Mouse (Mus musculus) midbrain, embryonic 10.5 days (tissue): Measurements from ENCODE around the gene Gclm. TPM values are rescaled to one million over a fixed set of nuclear protein-coding genes. Genes with fewer than 3 reads are reported as not detected.
"Not testable (repeated sequence)": the region's sequence is repeated elsewhere in the genome, so short reads cannot be mapped to it uniquely, and the experiment has no call there.

ENCODE experiments used
- DNase-seq: peaks from one replicate; pipeline ENCODE4 v3.0.0-alpha.2; 2017; ENCODE audit warnings: low spot score
- H3K27ac ChIP-seq: fragments of 300-500 bp; sonication (generic); replicated peaks from 2 replicates; pipeline ENCODE4 v1.5.1; 2016; ENCODE audit warnings: mild to moderate bottlenecking
- H3K27me3 ChIP-seq: fragments of 300-500 bp; sonication (generic); 2 replicates; pipeline ENCODE4 v1.6.1; 2016; ENCODE audit warnings: low read depth, mild to moderate bottlenecking; ENCODE audit not compliant: poor library complexity, severe bottlenecking
- H3K36me3 ChIP-seq: fragments of 300-500 bp; sonication (generic); 2 replicates; pipeline ENCODE4 v1.6.1; 2016; ENCODE audit warnings: mild to moderate bottlenecking, moderate library complexity
- H3K4me1 ChIP-seq: fragments of 300-500 bp; sonication (generic); 2 replicates; pipeline ENCODE4 v1.6.1; 2016
- H3K4me3 ChIP-seq: fragments of 300-500 bp; sonication (generic); 2 replicates; pipeline ENCODE4 v1.5.1; 2016; ENCODE audit warnings: mild to moderate bottlenecking, moderate library complexity
- H3K9me3 ChIP-seq: fragments of 300-500 bp; sonication (generic); replicated peaks from 2 replicates; pipeline ENCODE4 v1.6.1; 2016; ENCODE audit warnings: mild to moderate bottlenecking
- WGBS: fragments of 180-500 bp; shearing (Covaris S2); methylation state at CpG from one replicate; pipeline ENCODE4 v1.1.7; 2016; 5-methylcytosine and 5-hydroxymethylcytosine counted together
- polyA plus RNA-seq: library from polyadenylated mRNA; unstranded; fragments of >200 nt; fragmentation: Nextera tagmentation; extraction: Ambion mirVana; gene quantifications from 2 replicates; pipeline ENCODE4 v1.2.1, GENCODE M21; 2016

Gene Gclm
- polyA plus RNA-seq, 1 experiment from 2014 or later = 52.5 TPM

DNA sequence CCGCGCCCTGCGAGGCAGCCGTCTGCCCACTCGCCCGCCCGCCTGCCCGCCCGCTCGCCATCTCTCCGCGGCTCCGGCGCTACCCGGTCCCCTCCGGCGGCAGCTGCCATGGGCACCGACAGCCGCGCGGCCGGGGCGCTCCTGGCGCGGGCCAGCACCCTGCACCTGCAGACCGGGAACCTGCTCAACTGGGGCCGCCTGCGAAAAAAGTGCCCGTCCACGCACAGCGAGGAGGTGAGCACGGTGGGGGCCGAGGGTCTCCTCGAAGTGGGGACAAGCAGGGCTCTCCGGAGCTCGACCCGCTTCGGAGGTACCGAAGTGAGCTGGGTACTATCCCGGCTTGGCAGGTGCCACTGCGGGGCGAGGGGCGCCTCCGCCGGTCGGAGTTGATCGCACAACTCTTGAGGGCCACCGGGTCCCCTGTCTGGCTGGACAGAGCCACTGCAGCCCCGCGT is 548 bp downstream of the Gclm start:
- peak; percentile 73 for DNase-seq
- WGBS = under 1% methylated on average over 50 of the region's 50 CpGs
- no peaks in the 10 kb centered on the region; the same call in 1 of the 2 replicates for H3K27me3 ChIP-seq
- peaks cover 47% of the 10 kb centered on the region for H3K4me1 ChIP-seq
- peak overlapping the region; percentile 87 for H3K4me3 ChIP-seq
- peak overlapping the region; percentile 93 for H3K27ac ChIP-seq
- no peaks in the 10 kb centered on the region for H3K9me3 ChIP-seq
- H3K36me3 ChIP-seq = no peaks in the 10 kb centered on the region

DNA sequence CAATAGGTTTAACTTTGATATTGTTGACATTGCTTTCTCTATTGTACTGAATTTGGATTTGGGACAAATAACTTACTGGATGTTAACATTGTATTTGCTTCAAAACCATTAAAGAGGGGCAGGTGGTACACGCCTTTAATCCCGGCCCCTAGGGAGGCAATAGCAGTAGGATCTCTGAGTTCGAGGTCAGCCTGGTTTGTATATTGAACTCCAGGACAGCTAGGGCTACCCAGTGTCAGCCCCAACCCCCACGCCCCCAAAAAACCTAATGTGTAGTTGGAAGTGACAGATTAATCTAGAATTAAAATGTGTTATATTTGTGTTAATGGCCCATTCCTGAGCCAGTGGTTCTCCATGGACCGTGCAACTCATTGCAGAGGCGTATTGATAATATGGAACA is 1.0 kb downstream of the Gclm start:
- Histone ChIP-seq H3K27ac (peak overlapping the region; percentile 93), H3K4me3 (peak overlapping the region; percentile 87), H3K4me1 (peaks cover 47% of the 10 kb centered on the region), H3K36me3 (no peaks in the 10 kb centered on the region), H3K27me3 (no peaks in the 10 kb centered on the region; the same call in 1 of the 2 replicates), H3K9me3 (no peaks in the 10 kb centered on the region)
- no peak for DNase-seq
- WGBS = 29% methylated on average over 6 of the region's 6 CpGs

DNA sequence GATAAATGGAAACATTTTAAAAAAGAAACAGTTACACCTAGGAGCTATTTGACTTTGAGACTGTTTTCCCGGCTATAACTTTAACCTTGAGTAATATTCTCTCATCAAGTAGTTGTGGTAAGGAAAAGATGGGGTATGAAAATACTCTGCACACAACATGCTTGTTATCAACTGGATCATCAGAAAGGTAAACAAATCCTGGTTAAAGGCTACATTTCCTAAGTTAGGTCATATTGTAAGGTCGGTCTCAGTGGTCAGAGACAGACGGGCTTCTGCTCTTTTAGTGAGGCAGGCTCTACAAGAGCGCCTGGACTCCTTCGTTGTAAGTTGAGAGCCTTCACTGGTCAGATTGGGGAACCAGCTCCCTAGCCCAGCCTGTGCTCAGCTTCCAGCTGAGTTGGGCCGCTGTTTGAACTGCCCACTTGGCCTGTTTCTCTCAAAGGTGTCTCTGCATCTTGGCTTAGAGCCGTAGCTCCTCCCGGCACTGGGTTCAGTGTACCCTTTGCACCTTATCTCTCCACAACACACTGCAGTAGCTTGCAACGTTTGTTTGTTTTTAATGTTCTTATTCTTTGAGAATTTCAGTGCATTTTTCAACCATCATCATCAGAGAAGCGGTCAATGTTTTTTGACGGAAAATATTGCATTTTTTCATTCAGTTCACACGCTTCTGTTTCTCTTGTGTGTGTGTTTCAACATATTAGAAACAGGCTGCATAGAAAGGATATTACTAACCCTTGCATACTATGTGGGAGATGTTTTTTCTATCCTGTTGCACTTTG is 1.8 kb downstream of the Gclm start:
- Histone ChIP-seq H3K36me3 (no peaks in the 10 kb centered on the region), H3K9me3 (no peaks in the 10 kb centered on the region), H3K27ac (no peak overlapping the region), H3K4me3 (peak overlapping the region; percentile 87), H3K4me1 (peaks cover 47% of the 10 kb centered on the region), H3K27me3 (no peaks in the 10 kb centered on the region; the same call in 1 of the 2 replicates)
- WGBS = 60% methylated on average over 12 of the region's 12 CpGs
- DNase-seq = no peak

DNA sequence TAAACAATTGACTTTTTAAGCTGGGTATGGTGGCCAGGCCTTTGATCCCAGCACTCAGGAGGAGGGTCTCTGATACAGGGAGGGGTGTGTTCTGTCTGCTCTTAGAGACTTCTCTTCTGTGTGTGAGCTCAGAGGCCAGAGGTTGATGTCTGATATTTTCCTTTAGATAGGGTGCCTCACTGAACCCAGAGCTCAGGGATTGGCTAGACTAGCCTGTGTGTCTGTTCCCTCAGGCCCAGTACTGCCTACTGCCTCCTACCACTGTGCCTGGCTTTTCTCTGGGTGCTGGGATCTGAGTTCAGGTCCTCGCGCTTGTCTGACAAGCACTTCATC is 2.4 kb downstream of the Gclm start:
- Histone ChIP-seq H3K27ac (no peak overlapping the region), H3K36me3 (no peaks in the 10 kb centered on the region), H3K9me3 (no peaks in the 10 kb centered on the region), H3K27me3 (no peaks in the 10 kb centered on the region; the same call in 1 of the 2 replicates), H3K4me1 (peaks cover 46% of the 10 kb centered on the region), H3K4me3 (no peak overlapping the region; the same call in 1 of the 2 replicates)
- 92% methylated on average over 2 of the region's 2 CpGs for WGBS
- no peak for DNase-seq

DNA sequence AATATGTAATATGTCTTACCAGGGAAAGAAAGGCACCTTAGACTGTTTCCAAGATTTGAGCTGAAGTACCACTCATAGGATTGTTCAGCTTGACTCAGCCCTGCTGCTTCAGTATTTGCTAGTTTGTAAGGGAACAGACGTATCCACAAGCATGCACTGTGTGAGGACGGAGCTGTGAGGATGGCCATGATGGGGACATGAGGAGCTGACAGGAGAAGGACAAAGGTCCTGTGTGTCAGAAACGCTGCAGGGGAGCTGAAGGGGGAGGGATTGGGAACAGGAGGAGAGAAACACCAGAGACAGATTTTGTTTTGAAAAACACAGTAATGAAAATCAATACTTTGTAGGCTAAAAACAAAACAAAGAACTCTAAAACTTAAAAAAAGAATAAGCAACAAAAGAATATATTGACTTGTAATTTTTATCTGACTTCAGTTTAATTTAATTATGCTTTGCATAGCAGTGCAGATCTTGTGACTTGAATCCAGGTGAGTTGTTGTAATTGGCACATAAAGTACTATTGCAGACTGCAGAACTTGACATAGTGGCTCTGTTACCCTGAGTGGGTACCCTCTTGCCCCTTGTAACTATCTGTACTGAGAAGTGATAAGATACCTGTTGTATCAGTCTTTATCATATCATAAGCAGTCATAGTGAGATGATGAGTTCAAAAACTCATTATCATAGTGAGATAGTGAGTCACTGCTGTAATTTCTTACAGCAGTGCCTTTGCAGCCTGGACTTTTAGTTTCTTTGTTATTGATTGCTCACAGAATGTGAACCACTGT is 7.3 kb downstream of the Gclm start:
- Histone ChIP-seq H3K36me3 (no peaks in the 10 kb centered on the region), H3K27me3 (no peaks in the 10 kb centered on the region), H3K4me3 (no peak overlapping the region), H3K4me1 (peaks cover 3% of the 10 kb centered on the region), H3K27ac (no peak overlapping the region), H3K9me3 (no peaks in the 10 kb centered on the region)
- WGBS = 63% methylated on average over 3 of the region's 3 CpGs
- no peak for DNase-seq

DNA sequence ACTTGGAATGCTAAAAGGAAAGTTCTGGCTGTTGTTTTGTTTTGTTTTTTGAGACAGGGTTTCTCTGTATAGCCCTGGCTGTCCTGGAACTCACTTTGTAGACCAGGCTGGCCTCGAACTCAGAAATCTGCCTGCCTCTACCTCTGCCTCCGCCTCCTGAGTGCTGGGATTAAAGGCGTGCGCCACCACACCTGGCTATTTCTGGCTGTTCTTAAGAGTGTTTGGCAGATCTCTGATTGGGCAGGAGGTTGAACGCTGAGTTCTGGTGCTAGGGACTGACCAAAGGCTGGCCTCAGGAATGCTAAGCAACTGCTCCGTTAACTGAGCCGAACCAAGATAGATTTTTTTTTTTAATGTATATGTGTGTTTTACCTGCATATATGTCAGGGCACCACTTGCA is 8.7 kb downstream of the Gclm start:
- not testable (repeated sequence) for H3K4me1 ChIP-seq, H3K27ac ChIP-seq, DNase-seq, H3K4me3 ChIP-seq, H3K36me3 ChIP-seq, H3K27me3 ChIP-seq, H3K9me3 ChIP-seq
- WGBS = 90% methylated on average over 7 of the region's 7 CpGs

DNA sequence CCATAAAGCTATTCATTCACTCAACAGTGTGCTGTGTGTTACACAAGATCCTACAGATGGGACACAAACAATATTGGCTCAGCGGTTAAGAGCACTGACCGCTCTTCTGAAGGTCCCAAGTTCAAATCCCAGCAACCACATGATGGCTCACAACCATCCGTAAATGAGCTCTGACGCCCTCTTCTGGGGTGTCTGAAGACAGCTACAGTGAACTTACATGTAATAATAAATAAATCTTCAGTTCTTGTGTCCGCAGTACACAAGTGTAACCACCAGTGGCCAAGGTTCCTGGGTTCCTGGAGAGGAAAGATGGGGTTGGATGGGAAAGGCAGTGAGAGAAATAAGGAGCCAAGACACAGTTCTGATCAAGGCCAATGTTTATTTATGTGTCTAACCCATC is 24.6 kb downstream of the Gclm start:
- no peaks in the 10 kb centered on the region for H3K9me3 ChIP-seq
- no peak overlapping the region for H3K4me3 ChIP-seq
- H3K27me3 ChIP-seq = no peaks in the 10 kb centered on the region
- H3K27ac ChIP-seq = no peak overlapping the region
- WGBS = 67% methylated on average over 5 of the region's 5 CpGs
- H3K4me1 ChIP-seq = peaks cover 4% of the 10 kb centered on the region
- no peak for DNase-seq
- H3K36me3 ChIP-seq = peaks cover 12% of the 10 kb centered on the region

DNA sequence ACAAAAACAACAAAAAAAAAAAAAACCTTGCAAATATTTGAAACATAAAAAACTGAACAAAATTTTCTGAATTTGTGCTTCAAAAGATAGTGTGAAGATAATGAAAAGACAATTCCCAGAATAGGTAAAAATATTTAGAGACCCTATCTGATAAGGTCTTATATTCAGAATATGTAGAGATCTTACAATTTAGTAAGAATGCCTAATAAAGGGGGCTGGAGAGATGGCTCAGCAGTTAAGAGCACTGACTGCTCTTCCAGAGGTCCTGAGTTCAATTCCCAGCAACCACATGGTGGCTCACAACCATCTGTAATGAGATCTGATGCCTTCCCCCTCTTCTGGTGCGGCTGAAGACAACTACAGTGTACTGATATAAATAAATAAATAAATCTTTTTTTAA is 27.2 kb downstream of the Gclm start:
- not testable (repeated sequence) for H3K27me3 ChIP-seq, DNase-seq, H3K9me3 ChIP-seq, H3K4me3 ChIP-seq, H3K27ac ChIP-seq
- Histone ChIP-seq H3K36me3 (peaks cover 25% of the 10 kb centered on the region), H3K4me1 (peaks cover 29% of the 10 kb centered on the region)
- 88% methylated on average over 1 of the region's 1 CpGs for WGBS

DNA sequence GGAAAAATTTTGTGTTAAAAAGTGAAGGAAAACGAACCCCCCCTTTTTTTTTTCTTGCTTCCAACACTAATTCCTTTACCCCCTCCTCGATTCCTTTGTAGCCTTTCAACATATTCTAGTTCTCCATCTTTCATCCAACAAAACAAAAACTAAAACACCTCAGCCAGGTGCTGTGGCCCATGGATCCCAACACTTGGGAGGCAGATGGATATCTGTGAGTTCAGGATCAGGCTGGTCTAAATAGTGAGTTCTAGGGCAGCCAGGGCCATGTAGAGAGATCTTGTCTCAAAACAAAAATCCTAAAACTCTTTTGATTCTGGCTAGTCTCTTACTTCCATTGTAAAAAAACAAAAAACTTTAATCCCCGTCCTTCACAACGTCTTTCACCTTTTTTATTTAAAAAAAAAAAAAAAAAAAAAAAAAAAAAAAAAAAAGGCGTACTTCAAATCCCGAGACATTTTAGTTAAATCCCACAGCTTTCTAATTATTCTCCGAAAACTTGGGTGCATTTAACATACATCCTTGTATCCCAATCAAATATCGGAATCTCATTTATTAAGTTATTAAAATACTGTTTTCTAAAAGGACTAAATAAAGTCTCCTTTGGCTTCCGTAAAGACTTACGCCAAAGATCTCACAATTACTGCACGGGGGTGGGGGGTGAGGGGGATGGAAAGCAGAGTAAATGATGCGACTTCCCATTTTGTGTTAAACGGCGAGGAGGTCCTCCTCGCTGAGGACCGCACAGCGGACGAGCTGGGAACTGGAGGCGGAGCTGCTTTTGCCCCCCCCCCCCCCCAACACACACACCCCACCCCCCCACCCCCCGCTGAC is 28.3 kb downstream of the Gclm start:
- DNase-seq = no peak
- no peaks in the 10 kb centered on the region for H3K27me3 ChIP-seq
- no peaks in the 10 kb centered on the region for H3K9me3 ChIP-seq
- peaks cover 36% of the 10 kb centered on the region for H3K4me1 ChIP-seq
- WGBS = 11% methylated on average over 20 of the region's 20 CpGs
- H3K27ac ChIP-seq = peak overlapping the region; percentile 91
- peak overlapping the region; percentile 94 for H3K4me3 ChIP-seq
- H3K36me3 ChIP-seq = peaks cover 35% of the 10 kb centered on the region

DNA sequence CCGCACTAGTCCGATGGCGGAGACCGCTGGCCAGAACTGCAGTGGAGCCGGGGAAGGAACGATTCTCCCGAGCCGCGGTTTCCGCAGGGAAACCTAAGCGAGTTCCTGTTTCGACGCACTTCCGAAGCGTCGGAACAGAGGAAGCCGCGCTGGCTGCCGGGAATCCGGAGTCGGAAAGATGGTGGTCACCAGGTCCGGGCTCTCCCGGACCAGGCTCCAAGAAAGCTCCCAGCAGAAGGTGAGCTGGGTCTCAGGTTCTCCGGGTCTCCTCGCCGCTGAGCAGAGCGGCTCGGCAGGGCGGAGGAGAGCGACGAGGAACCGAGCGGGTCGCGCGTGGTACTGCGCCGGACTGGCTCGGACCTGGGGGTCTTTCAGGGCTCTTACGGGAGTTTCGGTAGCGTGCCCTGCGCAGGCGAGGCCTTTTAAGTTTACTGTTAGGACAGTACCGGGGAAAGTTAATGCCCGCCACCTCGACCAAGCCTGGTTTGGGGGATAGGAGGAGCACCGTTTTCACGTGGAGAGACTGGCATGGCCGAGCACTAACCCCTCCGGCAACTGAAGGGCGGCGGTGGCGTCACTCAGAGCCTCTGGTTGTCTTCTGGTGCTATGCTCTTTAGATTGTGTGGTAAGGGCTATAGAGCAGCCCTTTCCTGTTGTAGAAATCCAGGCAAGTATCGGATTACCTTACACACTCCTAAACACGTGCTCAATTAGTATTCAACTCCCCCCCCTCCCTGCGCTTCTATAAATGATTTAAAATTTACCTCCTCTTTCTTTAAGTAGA is 29.1 kb downstream of the Gclm start, which contains the start of gene Dnttip2:
Gene Dnttip2, plus strand, starts transcription at position 148 of the 784 bp plus-strand sequence.
- H3K4me3 ChIP-seq = peak within 1 kb of the TSS; percentile 94
- under 1% methylated on average over 56 of the region's 57 CpGs for WGBS
- H3K4me1 ChIP-seq = peaks cover 36% of the 10 kb centered on the region

DNA sequence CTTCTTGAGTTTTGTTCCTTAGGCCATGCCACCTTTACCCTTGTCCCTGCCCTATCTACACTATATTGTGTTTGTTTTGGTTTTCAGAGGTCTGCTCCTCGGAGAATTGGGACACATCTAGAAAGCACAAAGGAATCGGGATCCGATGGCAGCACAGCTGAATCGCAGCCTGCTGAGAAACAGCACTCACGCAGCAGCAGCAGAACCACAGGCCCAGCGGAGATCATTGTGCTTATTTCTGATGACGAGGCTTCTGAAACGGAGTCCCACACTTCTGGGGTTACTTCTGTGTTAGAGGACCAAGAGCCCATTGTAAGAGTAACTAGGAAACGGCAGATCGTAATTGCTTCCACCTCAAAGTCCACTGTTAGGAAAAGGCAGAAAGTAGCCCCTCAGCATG is 29.8 kb downstream of the Gclm start:
- WGBS = 79% methylated on average over 10 of the region's 10 CpGs
- Histone ChIP-seq H3K4me1 (peaks cover 36% of the 10 kb centered on the region), H3K27me3 (no peaks in the 10 kb centered on the region), H3K27ac (no peak overlapping the region), H3K9me3 (no peaks in the 10 kb centered on the region), H3K4me3 (peak overlapping the region; percentile 94), H3K36me3 (peaks cover 50% of the 10 kb centered on the region)
- no peak for DNase-seq

More for the DNA sequence above, 29.1 kb downstream of the Gclm start, which contains the start of gene Dnttip2:
- H3K9me3 ChIP-seq = no peaks in the 10 kb centered on the region
- H3K27me3 ChIP-seq = no peaks in the 10 kb centered on the region
- peak; percentile 94 for DNase-seq
- peak within 1 kb of the TSS; percentile 91 for H3K27ac ChIP-seq
- H3K36me3 ChIP-seq = peaks cover 43% of the 10 kb centered on the region

DNA sequence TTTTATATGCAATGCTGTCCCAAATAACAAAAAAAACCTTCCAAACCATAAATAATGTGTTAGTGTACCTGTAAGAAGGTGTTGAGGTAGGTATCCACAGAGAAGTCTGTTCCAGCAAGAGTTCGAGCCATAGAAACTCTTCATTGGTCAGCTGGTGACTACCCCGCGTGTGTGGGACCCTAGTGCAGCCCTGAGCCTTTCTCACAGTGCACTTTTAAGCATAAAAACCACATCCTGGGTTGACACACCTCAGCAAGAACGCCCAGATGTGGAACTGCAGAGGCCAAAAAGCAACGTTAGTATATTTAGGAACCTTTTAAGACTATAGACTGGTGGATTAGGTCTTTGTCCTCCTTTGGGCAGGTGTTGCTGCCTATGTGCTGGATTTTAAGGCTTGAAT is 41.8 kb downstream of the Gclm start:
- 79% methylated on average over 5 of the region's 5 CpGs for WGBS

More for the DNA sequence above, 41.8 kb downstream of the Gclm start:
- no peak for DNase-seq
- Histone ChIP-seq H3K4me3 (no peak overlapping the region), H3K27ac (no peak overlapping the region), H3K36me3 (peaks cover 38% of the 10 kb centered on the region), H3K27me3 (no peaks in the 10 kb centered on the region), H3K9me3 (no peaks in the 10 kb centered on the region), H3K4me1 (peaks cover 8% of the 10 kb centered on the region)
